Mouse (Mus musculus): ENCODE measurements around the gene Nop53. TPM values are rescaled to one million over a fixed set of nuclear protein-coding genes. Genes with fewer than 3 reads are reported as not detected.
A peak's percentile ranks its signal among the peaks of the same experiment; 100 is the strongest.

Nop53 gene
- polyA plus RNA-seq, 1 experiment from 2014 or later = 157 TPM

DNA sequence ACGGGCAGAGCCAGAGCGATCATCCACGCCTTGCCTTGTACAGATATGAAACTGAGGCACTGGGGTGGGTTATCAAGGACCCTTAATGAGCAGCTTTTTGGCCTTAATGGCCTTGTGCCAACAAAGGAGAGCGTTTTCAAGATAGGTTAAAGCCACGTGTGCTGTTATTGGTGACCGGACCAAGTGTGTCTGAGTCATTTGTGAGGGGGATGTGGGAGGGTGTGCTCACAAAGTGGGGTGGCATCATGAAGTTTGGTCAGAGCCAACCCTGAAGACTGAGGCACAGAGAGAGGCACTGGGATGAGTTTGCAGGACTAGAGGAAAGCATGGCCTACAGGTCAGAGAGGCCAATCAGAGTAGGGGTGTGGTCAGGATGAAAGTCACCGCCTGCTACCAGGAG, 8.6 kb upstream of the Nop53 start:
- no peak overlapping the region for H3K4me3 ChIP-seq
- H3K27ac ChIP-seq = no peak overlapping the region
- no peak overlapping the region for H3K9ac ChIP-seq
- 89% methylated on average over 7 of the region's 7 CpGs for WGBS
- no peaks in the 10 kb centered on the region for H3K9me3 ChIP-seq (replicated peaks)
- H3K4me1 ChIP-seq = peaks cover 7% of the 10 kb centered on the region; the same call in 1 of the 2 replicates
- H3K27me3 ChIP-seq = peaks cover 4% of the 10 kb centered on the region; the same call in 1 of the 2 replicates
- H3K36me3 ChIP-seq = no peaks in the 10 kb centered on the region
- H3K4me2 ChIP-seq (replicated peaks) = 0 out of 2 replicates have a peak overlapping the region, but pooled peaks have one; percentile 48
- 0 out of 2 replicates have a peak, but pooled peaks have one; percentile 4 for ATAC-seq (ENCODE audit: low FRiP score)

DNA sequence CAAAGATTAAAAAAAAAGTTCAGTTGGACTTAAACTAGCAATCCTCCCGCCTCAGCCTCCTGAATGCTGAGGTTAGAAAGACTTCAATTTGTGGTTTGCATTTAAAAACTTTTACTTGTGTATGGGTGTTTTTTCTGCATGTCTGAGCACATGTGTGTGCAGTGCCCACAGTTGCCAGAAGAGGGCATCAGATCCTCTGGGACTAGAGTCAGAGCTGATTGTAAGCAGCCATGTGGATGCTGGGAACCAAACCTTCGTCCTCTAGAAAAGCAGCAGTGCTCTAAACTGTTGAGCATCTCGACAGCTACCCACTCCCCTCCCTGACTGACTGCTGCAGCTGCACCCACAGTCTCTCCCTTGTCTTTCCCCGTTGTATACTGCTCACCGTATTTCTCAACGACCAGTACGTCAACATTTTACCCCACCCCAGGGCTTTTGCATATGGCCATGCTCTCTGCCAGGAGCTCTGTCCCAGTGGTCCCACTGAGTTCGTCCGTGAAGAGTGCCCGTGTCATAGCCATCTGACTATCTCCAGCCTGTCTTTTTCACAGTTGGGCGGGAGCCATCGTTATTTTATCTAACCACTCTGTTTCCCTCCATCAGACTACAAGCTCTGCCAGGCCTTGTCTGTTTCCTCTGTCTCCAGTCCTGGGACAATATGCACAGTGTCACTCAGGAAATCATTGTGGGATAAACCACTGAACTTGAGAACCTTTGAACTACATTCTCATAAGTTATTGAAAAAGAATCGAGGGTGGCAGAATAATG, 7.6 kb upstream of the Nop53 start:
- Histone ChIP-seq H3K9ac (no peak overlapping the region), H3K4me2 (replicated peaks) (no peak overlapping the region), H3K36me3 (no peaks in the 10 kb centered on the region), H3K27me3 (peaks cover 4% of the 10 kb centered on the region; the same call in 1 of the 2 replicates), H3K27ac (no peak overlapping the region), H3K4me3 (no peak overlapping the region), H3K4me1 (peaks cover 11% of the 10 kb centered on the region), H3K9me3 (replicated peaks) (no peaks in the 10 kb centered on the region)
- WGBS = 92% methylated on average over 13 of the region's 13 CpGs
- ATAC-seq (ENCODE audit: low FRiP score) = no peak

DNA sequence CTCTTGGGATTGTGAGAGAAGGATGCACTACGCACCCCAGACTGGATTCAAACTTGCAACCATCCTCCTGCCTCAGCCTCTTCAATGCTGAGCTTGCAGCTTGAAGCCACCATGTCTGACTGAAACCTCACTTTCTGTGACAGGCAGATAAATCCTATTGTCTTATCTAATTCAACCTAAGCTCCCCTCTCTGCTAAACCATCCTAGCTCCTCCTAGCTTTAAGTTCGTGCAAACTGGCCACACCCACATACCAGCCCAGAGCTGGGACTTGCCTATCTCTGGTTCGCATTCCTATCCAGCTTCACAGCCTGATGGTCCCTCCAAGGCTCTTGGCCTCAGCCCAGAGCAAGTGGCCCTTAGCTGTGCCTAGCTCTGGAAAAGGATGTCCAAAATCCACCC, 6.5 kb upstream of the Nop53 start:
- Histone ChIP-seq H3K9ac (no peak overlapping the region), H3K4me3 (no peak overlapping the region), H3K4me2 (replicated peaks) (no peak overlapping the region), H3K27ac (no peak overlapping the region), H3K4me1 (peaks cover 16% of the 10 kb centered on the region), H3K27me3 (peaks cover 4% of the 10 kb centered on the region; the same call in 1 of the 2 replicates), H3K9me3 (replicated peaks) (no peaks in the 10 kb centered on the region), H3K36me3 (no peaks in the 10 kb centered on the region)
- no peak for ATAC-seq (ENCODE audit: low FRiP score)
- 84% methylated on average over 3 of the region's 3 CpGs for WGBS

DNA sequence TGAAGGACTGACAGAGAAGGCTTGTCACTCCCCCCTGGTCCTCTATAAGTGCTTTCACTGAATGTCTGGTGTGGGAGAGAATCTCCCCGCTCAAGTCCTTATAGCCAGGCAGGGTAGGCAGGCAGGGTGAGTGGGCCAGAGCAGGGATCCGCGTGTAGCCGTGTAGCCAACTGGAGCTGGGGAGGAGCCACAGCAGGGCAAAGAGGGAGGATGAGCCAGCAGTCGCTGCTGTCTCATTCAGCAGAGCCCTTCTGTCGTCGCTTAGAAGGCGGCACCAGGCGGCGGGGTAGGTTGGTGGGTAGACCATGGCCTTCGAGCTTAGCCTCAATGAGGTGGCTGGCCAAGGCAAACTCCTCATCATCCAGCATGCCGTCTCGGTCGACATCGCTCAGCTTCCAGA, 4.1 kb upstream of the Nop53 start:
- H3K27me3 ChIP-seq = peaks cover under 1% of the 10 kb centered on the region; the same call in 1 of the 2 replicates
- ATAC-seq (ENCODE audit: low FRiP score) = no peak
- no peak overlapping the region for H3K4me2 ChIP-seq (replicated peaks)
- no peak overlapping the region for H3K9ac ChIP-seq
- 86% methylated on average over 15 of the region's 15 CpGs for WGBS
- peaks cover 15% of the 10 kb centered on the region for H3K4me1 ChIP-seq
- H3K4me3 ChIP-seq = no peak overlapping the region
- no peak overlapping the region for H3K27ac ChIP-seq
- no peaks in the 10 kb centered on the region for H3K9me3 ChIP-seq (replicated peaks)
- H3K36me3 ChIP-seq = no peaks in the 10 kb centered on the region

DNA sequence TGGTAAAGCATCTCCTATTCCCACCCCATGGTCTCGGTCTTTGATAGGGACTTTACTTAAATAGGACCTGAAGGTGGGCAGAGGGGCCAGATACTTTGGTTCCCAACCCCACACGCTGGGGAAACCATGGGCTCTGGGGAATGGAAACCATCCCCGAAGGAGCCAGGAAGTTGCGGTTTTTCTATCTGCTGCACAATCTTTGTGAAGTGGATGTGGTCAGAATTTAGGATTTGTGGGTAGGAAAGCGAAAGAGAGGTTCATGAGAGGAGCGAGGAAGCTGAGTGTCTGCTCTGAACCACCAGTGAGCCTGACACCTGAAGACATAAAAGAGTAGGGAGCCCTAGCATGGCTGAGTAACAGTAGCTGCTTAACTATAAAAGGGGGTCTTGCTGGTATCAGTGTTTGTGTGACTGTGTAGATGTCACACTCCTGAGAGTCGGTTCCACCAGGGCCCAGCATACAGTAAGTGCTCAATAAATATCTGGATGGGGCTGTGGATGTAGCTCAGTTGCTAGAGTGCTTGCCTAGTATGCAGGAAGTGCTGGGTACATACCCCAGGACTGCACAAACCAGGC, 3.4 kb upstream of the Nop53 start:
- no peak for ATAC-seq (ENCODE audit: low FRiP score)
- no peak overlapping the region for H3K4me3 ChIP-seq
- no peak overlapping the region for H3K9ac ChIP-seq
- no peaks in the 10 kb centered on the region for H3K27me3 ChIP-seq
- no peak overlapping the region for H3K27ac ChIP-seq
- H3K4me1 ChIP-seq = peaks cover 22% of the 10 kb centered on the region
- no peak overlapping the region for H3K4me2 ChIP-seq (replicated peaks)
- no peaks in the 10 kb centered on the region for H3K9me3 ChIP-seq (replicated peaks)
- H3K36me3 ChIP-seq = peaks cover 2% of the 10 kb centered on the region; the same call in 1 of the 2 replicates
- 85% methylated on average over 7 of the region's 7 CpGs for WGBS

DNA sequence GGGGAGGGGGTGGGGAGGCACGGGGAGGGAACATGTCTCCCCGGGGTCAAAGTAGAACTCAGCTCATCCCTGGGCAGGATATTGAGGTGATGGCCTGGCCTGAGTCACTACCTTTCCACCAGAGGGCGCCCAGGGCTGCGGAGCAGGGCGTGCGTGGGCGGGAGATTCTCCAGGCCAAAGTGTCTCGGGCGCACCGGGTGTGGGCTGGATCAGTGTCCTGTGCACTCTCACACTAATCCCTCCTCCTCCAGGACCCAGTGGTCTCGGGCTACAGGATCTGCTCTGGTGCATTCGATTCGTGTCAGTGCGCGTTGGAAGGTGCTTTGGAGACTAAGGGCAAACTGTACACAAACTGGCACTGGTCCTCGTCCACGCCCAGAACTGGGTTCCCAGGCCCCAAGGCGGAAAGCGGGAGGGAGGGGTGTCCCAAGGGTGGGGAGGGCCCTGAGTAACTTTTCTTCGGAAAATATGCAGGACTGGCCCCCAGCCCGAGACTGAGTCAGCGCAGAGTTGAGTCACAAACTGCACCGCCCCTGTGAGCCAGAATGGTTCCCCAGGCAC, 2.6 kb upstream of the Nop53 start:
- Histone ChIP-seq H3K36me3 (peaks cover 10% of the 10 kb centered on the region), H3K4me3 (peak overlapping the region; percentile 7; the same call in 1 of the 2 replicates)
- peak; percentile 26 for ATAC-seq (ENCODE audit: low FRiP score)

DNA sequence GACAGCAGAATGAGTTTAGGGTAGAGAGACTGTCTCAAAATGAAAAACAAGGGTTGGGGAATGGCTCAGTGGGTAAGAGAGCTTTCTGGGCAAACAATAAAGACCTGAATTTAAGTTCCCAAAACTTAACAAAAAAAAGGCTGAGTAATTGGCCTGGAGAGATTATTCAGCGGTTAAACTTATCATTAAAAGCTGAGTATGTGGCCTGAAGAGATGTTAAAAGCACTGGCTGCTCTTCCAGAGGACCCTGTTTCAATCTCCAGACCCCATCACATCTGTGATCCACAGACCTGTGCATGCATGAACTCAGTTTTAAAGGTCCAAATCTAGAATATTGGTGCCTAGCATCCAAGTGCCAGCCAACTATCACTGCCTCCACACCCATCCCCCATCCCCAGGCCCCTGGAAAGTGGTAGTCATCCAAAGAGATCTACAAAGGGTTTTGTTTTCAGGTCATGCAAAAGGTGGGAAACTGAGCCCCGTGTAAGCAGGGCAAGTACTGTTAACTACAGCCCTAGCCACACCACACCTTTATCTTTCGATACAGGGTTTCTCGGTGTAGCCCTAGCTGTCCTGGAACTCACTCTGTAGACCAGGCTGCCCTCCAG, 1.9 kb upstream of the Nop53 start:
- no peaks in the 10 kb centered on the region for H3K9me3 ChIP-seq (replicated peaks)
- H3K4me2 ChIP-seq (replicated peaks) = no peak overlapping the region
- no peak for ATAC-seq (ENCODE audit: low FRiP score)
- peaks cover 23% of the 10 kb centered on the region for H3K4me1 ChIP-seq
- H3K27me3 ChIP-seq = no peaks in the 10 kb centered on the region
- H3K27ac ChIP-seq = no peak overlapping the region
- no peak overlapping the region for H3K4me3 ChIP-seq
- peaks cover 18% of the 10 kb centered on the region for H3K36me3 ChIP-seq
- no peak overlapping the region for H3K9ac ChIP-seq
- WGBS = 44% methylated on average over 4 of the region's 4 CpGs

More for the DNA sequence above, 2.6 kb upstream of the Nop53 start:
- Histone ChIP-seq H3K9ac (peak overlapping the region; percentile 32; the same call in 1 of the 2 replicates), H3K9me3 (replicated peaks) (no peaks in the 10 kb centered on the region), H3K4me2 (replicated peaks) (peak overlapping the region; percentile 45), H3K27ac (no peak overlapping the region), H3K27me3 (no peaks in the 10 kb centered on the region), H3K4me1 (peaks cover 23% of the 10 kb centered on the region)
- WGBS = 5% methylated on average over 23 of the region's 23 CpGs

DNA sequence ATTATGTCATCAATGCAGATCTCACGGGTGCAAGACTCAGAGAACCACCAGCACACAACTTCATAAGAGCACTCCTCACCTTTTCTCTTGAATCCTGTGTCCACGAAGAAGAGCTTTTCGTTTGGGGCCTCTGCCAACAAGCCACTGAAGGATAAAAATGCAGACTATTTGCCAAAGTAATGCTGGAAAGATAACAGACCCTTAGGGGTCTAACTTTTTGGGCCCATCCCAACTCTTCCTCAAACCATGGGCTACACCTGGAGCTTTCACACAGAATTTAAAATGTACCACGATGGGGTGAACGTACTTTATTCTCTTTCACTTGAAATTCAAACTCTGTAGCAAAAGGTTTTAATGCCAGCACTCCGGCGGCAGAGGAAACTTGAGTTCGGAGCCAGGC, 663 bp downstream of the Nop53 start:
- WGBS = 8% methylated on average over 8 of the region's 8 CpGs
- H3K27me3 ChIP-seq = no peaks in the 10 kb centered on the region
- peak overlapping the region; percentile 74 for H3K4me3 ChIP-seq
- no peak overlapping the region for H3K27ac ChIP-seq
- peaks cover 23% of the 10 kb centered on the region for H3K4me1 ChIP-seq
- peaks cover 43% of the 10 kb centered on the region for H3K36me3 ChIP-seq
- peak overlapping the region; percentile 71 for H3K9ac ChIP-seq
- no peak for ATAC-seq (ENCODE audit: low FRiP score)
- peak overlapping the region; percentile 95 for H3K4me2 ChIP-seq (replicated peaks)
- no peaks in the 10 kb centered on the region for H3K9me3 ChIP-seq (replicated peaks)

DNA sequence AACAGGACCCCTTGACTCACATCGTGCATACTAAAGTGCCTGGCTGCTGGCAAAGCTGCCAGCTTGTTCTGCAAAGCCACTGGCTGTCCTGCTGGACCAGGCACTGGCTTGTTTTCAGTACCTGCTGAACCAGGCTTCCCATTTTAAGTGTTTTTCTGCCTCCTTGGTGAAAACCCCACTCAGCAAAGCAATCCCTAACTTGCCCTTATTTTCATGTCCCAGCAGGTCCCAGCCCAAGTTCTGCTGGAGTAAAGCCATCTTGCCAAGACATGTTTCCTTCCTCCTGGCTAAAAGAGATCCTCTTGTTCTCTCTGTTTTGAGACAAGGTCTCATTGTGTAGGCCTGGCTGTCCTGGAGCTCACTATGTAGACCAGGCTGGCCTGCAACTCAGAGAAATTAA, 1.6 kb downstream of the Nop53 start:
- peak overlapping the region; percentile 95; the same call in 1 of the 2 replicates for H3K4me2 ChIP-seq (replicated peaks)
- H3K27me3 ChIP-seq = no peaks in the 10 kb centered on the region
- no peak for ATAC-seq (ENCODE audit: low FRiP score)
- H3K36me3 ChIP-seq = peaks cover 52% of the 10 kb centered on the region
- no peaks in the 10 kb centered on the region for H3K9me3 ChIP-seq (replicated peaks)
- H3K4me3 ChIP-seq = no peak overlapping the region
- peaks cover 23% of the 10 kb centered on the region for H3K4me1 ChIP-seq
- no peak overlapping the region for H3K27ac ChIP-seq
- WGBS = 91% methylated on average over 1 of the region's 1 CpGs
- no peak overlapping the region for H3K9ac ChIP-seq

DNA sequence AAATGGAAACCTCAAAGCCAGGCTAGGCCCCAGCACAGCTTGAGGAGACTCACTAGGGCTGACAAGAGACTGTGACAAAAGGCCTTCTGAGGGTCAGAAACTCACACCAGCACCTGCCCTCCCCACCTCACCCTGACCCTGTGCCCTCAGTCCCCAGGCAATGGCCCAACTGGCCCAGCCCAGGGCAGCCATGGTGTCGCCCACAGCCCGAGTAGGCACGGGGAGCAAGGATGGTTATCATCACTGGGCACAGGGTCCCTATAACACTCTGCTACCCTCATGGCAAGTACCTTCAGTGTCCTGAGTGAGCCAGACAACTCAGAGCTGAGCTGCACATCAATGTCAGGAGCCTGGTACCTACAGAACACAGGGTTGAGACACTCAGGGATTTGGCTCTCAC, 7.3 kb downstream of the Nop53 start:
- Histone ChIP-seq H3K27me3 (no peaks in the 10 kb centered on the region), H3K4me1 (no peaks in the 10 kb centered on the region), H3K9ac (no peak overlapping the region), H3K36me3 (peaks cover 89% of the 10 kb centered on the region), H3K9me3 (replicated peaks) (no peaks in the 10 kb centered on the region), H3K27ac (no peak overlapping the region), H3K4me3 (no peak overlapping the region), H3K4me2 (replicated peaks) (no peak overlapping the region)
- WGBS = 98% methylated on average over 3 of the region's 3 CpGs
- no peak for ATAC-seq (ENCODE audit: low FRiP score)

DNA sequence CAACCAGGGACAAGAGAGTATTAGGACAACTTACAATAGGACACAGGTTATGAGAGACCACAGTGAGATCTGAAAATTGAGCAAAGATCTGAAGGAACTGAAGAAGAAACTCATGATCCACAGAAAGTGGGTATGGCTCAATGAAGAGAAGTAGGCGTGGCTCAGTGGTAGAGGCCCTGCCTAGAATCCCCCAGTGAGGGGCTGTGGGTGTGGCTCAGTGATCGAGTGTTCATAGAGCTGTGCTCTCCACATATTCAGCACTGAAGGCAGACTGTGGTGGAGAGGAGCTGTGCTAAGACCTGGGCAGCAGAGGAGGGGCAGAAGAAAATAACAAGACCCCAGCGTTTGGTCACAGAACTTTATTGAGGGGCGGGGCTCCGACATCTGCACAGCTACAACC, 8.4 kb downstream of the Nop53 start:
- Histone ChIP-seq H3K4me3 (no peak overlapping the region), H3K9me3 (replicated peaks) (no peaks in the 10 kb centered on the region), H3K27me3 (no peaks in the 10 kb centered on the region), H3K4me2 (replicated peaks) (no peak overlapping the region), H3K36me3 (peaks cover 78% of the 10 kb centered on the region), H3K27ac (no peak overlapping the region), H3K4me1 (no peaks in the 10 kb centered on the region), H3K9ac (no peak overlapping the region)
- no peak for ATAC-seq (ENCODE audit: low FRiP score)
- 90% methylated on average over 5 of the region's 5 CpGs for WGBS

All from hindbrain, embryonic 12.5 days (tissue).